Mouse (Mus musculus): ENCODE results near the gene Atp6v1b1.

Gene Atp6v1b1

GRCm38 (mm10) chr6:83714221-83715123, 28.3 kb upstream of the Atp6v1b1 start:
- in situ Hi-C loops (cut with MboI; ENCODE audit: unreplicated experiment in 2 of 2): no loop called here

GRCm38 (mm10) chr6:83715461-83716196, 27.2 kb upstream of the Atp6v1b1 start:
- in situ Hi-C loops (cut with MboI; ENCODE audit: unreplicated experiment in 2 of 2): no loop called here

DNA sequence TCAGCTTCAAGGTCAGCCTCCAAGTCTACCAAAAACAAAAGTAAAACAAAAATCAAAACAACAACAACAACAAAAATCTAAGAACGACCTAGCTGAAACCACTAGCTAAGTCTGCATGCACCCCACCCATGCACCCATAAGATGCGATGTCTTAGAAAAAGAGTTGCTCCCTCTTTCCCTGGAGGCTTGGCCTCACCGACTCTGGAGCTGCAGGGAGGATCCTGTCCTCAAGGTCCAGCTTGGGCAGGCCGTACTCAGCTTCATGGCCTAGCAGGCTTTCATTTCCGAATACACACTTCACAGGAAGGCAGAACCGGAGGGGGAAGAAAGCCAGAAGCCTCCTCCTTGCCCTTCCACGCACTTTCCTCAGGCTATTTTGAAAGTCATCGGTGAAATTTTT, 25.8 kb upstream of the Atp6v1b1 start:
- in situ Hi-C loops (cut with MboI; ENCODE audit: unreplicated experiment in 2 of 2): no loop called here

DNA sequence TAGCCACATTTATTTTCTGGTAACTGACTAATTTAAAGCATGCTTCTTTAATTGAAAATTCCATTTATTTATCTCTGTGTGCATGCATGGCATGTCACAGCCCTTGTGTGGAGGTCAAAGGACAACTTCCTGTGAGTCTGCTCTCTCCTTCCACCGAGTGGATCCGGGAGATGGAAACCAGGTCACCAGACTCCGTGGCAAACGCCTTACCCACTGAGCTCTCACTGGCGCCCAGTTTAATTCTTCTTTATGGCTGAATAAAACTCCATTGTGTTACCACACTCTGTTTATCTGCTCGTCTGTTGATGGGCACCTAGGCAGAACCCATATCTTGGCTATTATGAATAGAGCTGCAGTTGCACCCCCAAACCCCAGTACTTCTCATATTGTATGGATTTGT, 20.3 kb upstream of the Atp6v1b1 start:
- in situ Hi-C loops (cut with MboI; ENCODE audit: unreplicated experiment in 2 of 2): no loop called here

DNA sequence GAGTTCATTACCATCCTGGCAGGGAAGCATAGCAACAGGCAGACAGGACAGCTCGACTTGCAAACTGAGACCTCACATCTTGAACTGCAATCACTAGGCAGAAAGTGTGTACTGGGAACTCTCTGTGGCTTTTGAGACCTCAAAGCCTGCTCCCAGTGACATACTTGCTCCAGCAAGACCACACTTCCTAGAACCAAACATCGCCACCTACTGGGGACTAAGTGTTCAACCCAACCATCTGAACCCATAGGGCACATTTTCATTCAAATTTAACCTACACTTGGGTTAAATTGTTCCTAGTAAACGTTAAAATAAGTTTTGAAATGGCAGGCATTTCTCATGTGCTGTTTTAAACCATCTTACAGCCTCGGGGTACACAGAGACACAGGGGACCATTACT, 15.6 kb upstream of the Atp6v1b1 start:
- in situ Hi-C loops (cut with MboI; ENCODE audit: unreplicated experiment in 2 of 2): no loop called here

- in situ Hi-C loops (cut with MboI; ENCODE audit: unreplicated experiment in 2 of 2): no loop called here
Measured at GRCm38 (mm10) chr6:83728488-83728887, 14.3 kb upstream of the Atp6v1b1 start.

GRCm38 (mm10) chr6:83729350-83729970, 13.3 kb upstream of the Atp6v1b1 start:
- in situ Hi-C loops (cut with MboI; ENCODE audit: unreplicated experiment in 2 of 2): no loop called here

- in situ Hi-C loops (cut with MboI; ENCODE audit: unreplicated experiment in 2 of 2): loop anchor here in 1 of 2 experiments (5.0 kb wide), 1 partner anchor 39 kb away; no protein-coding TSS in a partner anchor
Measured at GRCm38 (mm10) chr6:83731128-83731527, 11.7 kb upstream of the Atp6v1b1 start.

- in situ Hi-C loops (cut with MboI; ENCODE audit: unreplicated experiment in 2 of 2): no loop called here
Measured at GRCm38 (mm10) chr6:83737311-83737710, 5.5 kb upstream of the Atp6v1b1 start.

DNA sequence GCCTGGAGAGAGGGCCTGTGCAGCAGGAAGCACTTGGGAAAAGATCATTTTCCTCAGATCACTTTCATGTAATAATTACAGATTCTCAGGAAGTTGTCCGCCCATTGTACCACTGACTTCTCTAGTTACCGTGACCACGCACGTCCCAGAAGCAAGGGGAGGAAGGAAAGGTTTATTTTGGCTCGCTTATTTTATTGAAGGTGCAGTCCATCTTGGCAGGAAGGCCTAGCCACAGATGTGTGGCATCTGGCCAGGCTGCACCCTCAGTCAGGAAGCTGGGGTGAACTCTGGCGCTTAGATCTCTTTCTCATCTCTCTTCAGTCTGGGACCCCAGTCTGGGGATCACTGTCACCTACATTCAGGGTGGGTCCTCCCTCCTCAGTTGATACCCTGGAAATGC, 4.2 kb upstream of the Atp6v1b1 start:
- in situ Hi-C loops (cut with MboI; ENCODE audit: unreplicated experiment in 2 of 2): no loop called here

GRCm38 (mm10) chr6:83743212-83743611, 422 bp downstream of the Atp6v1b1 start:
- in situ Hi-C loops (cut with MboI; ENCODE audit: unreplicated experiment in 2 of 2): no loop called here

DNA sequence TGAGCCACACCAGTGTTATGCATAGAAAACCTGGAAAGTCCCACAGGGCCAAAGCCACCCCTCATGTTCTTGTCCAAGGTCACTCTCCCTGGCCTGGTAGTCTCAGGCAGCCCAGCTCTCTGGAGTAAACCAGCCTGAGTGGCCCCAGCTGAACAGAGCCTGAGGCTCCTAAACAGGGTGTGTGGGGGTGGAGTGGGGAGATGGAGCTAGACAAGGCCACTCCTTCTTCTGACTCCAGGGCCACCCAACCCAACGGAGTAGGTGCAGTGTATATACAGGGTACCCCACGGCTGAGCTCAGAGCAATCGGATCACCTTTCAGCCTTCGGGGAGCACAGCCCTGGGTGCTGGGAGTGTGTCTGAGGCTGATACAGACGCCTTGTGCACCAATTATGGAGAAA, 1.3 kb downstream of the Atp6v1b1 start:
- in situ Hi-C loops (cut with MboI; ENCODE audit: unreplicated experiment in 2 of 2): no loop called here

DNA sequence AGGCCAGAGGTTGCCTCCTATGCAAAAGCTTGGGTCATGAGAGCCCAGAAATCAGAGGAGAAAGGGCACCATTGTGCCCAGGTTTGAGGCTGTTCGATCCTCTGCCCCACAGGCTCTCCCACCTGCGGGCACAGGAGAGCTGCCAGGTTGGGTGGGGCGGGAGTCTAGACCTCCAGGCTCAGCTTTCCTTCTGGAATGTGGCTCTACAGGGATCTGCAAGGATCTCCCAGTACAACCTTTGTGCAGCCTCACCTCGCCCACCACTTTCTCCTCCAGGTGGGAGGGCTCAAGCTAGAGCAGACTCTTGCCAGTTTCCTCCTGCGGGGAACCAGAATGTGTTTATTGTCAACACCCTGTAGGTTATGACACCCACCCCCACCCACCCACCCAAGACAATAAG, 1.8 kb downstream of the Atp6v1b1 start:
- in situ Hi-C loops (cut with MboI; ENCODE audit: unreplicated experiment in 2 of 2): no loop called here

DNA sequence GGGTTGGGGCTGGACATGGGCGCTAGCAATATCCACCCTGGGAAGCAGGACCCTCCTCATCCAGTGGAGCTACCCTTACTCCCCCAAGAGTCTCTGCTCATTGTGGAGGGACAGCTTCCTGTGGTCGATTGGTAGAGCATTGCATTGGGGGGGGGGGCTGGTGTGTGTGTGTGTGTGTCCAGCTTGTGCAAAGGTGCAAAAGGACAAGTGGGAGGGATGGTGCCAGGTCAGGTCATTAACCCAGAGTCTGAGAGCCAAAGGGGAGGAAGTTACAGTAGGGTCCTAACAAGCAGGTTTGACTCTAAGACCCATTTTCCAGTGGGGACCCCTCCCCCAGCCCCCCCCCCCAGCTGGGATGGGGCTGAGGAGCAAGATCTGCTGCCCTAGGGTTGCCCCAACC, 2.7 kb downstream of the Atp6v1b1 start:
- in situ Hi-C loops (cut with MboI; ENCODE audit: unreplicated experiment in 2 of 2): no loop called here

- in situ Hi-C loops (cut with MboI; ENCODE audit: unreplicated experiment in 2 of 2): no loop called here
Measured at GRCm38 (mm10) chr6:83749286-83749685, 6.5 kb downstream of the Atp6v1b1 start.

- in situ Hi-C loops (cut with MboI; ENCODE audit: unreplicated experiment in 2 of 2): loop anchor here in 1 of 2 experiments (5.0 kb wide), 1 partner anchor 63 kb away; no protein-coding TSS in a partner anchor
Measured at GRCm38 (mm10) chr6:83750171-83750684, 7.4 kb downstream of the Atp6v1b1 start.

- in situ Hi-C loops (cut with MboI; ENCODE audit: unreplicated experiment in 2 of 2): no loop called here
Measured at GRCm38 (mm10) chr6:83756051-83756450, 13.3 kb downstream of the Atp6v1b1 start.

- in situ Hi-C loops (cut with MboI; ENCODE audit: unreplicated experiment in 2 of 2): no loop called here
Measured at GRCm38 (mm10) chr6:83762344-83762743, 19.6 kb downstream of the Atp6v1b1 start, which contains the start of gene Ankrd53. Gene Ankrd53 (plus strand): TSS chr6:83762644.

DNA sequence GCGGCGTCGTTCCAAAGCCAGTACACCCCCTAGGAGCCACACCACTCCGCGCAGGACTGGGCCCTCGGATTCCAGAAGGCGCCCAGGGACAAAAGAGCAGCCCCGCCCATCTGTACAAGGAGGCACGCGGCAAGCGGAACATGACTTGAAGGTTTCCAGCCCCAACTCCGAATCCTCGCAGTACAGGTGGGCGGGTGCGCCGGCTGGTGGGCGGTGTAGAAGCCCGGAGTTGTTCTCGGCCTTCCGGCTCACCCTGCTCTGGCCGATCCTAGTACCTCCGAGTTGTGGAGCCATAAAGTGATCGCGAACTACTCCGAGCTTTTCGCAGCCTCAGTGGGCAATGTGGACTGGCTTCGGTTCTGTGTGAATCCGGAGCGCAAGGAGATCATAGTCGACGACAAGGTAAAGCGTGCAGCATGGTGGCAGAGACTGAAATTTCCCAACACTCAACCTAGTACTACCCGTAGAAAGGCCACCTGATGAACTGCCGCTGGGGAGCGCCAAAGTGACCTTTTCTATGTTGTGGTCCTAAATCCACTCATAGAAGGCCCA, 20.2 kb downstream of the Atp6v1b1 start:
- in situ Hi-C loops (cut with MboI; ENCODE audit: unreplicated experiment in 2 of 2): no loop called here

DNA sequence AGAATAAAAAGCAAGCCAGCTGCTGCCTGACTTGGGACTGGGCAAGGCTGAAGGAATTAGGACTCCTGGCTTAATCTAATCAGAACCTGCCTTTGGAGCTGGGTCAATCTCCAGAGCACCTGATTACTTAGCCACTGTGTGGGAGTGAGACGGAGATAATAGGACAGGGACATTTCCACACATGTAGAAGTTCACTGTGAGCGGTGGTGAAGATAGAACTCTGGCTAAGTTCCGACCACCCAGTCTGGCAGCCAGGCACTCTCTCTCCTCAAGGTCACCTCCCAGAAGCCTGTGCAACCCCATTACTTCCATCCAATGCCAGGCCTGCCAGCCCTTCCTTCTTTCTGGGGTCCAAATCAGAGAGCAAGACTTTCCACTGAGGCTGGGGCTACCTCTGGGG, 24.2 kb downstream of the Atp6v1b1 start:
- in situ Hi-C loops (cut with MboI; ENCODE audit: unreplicated experiment in 2 of 2): no loop called here

DNA sequence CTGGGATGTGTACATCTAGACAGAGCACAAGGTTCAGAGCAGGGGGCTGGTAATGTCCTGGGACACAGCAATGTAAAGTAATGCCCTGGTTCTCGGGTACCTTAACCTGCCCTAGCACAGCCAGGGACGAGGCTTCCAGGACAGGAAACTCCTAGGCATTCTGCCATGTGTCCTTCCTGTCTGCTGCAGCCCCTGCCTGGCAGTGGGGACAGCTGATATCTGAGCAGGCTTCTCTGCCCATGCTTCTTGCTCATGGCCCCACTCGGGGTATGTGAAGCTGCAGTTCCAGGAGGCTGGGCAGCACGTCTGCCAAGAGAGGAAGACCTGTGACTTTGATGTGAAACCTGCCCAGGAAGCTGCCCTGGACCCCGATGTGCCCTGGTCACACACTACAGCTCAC, 25.7 kb downstream of the Atp6v1b1 start:
- in situ Hi-C loops (cut with MboI; ENCODE audit: unreplicated experiment in 2 of 2): no loop called here

Measured in v-Abl transformed pro-B cells (cell line).